Mouse (Mus musculus) embryonic facial prominence, embryonic 15.5 days (tissue): ENCODE data around the gene Ugt1a5. TPM values are rescaled to one million over a fixed set of nuclear protein-coding genes. Genes with fewer than 3 reads are reported as not detected.

Experiments
- ATAC-seq: fragments of 200-750 bp; cut with Nextera tagmentation; 2 replicates; pipeline ENCODE4 v1.8.0; 2017; ENCODE audit warnings: low read depth, moderate TSS enrichment; ENCODE audit not compliant: insufficient number of reproducible peaks, low FRiP score, low TSS enrichment
- H3K27ac ChIP-seq: fragments of 300-500 bp; sonication (generic); replicated peaks from 2 replicates; pipeline ENCODE4 v1.5.1; 2015; ENCODE audit warnings: mild to moderate bottlenecking, inconsistent platforms
- H3K27me3 ChIP-seq: fragments of 300-500 bp; sonication (generic); 2 replicates; pipeline ENCODE4 v1.6.1; 2015; ENCODE audit warnings: inconsistent platforms
- H3K36me3 ChIP-seq: fragments of 300-500 bp; sonication (generic); 2 replicates; pipeline ENCODE4 v1.6.1; 2015; ENCODE audit warnings: mild to moderate bottlenecking, inconsistent platforms
- H3K4me1 ChIP-seq: fragments of 300-500 bp; sonication (generic); 2 replicates; pipeline ENCODE4 v1.6.1; 2015; ENCODE audit warnings: inconsistent platforms
- H3K4me2 ChIP-seq: fragments of 300-500 bp; sonication (generic); replicated peaks from 2 replicates; pipeline ENCODE4 v1.6.1; 2015; ENCODE audit warnings: mild to moderate bottlenecking, inconsistent platforms
- H3K4me3 ChIP-seq: fragments of 300-500 bp; sonication (generic); replicated peaks from 2 replicates; pipeline ENCODE4 v1.5.1; 2015; ENCODE audit warnings: mild to moderate bottlenecking, inconsistent platforms
- H3K9ac ChIP-seq: fragments of 300-500 bp; sonication (generic); 2 replicates; pipeline ENCODE4 v1.6.1; 2015; ENCODE audit warnings: inconsistent platforms
- H3K9me3 ChIP-seq: fragments of 300-500 bp; sonication (generic); replicated peaks from 2 replicates; pipeline ENCODE4 v1.6.1; 2016; ENCODE audit warnings: inconsistent platforms
- WGBS: fragments of 180-500 bp; shearing (Covaris S2); methylation state at CpG from one replicate; pipeline ENCODE4 v1.1.7; 2015; 5-methylcytosine and 5-hydroxymethylcytosine counted together
- polyA plus RNA-seq: library from polyadenylated mRNA; unstranded; fragments of >200 nt; fragmentation: Nextera tagmentation; extraction: Ambion mirVana; gene quantifications from 2 replicates; pipeline ENCODE4 v1.2.1, GENCODE M21; 2015

The Ugt1a5 gene
- polyA plus RNA-seq, 1 experiment from 2014 or later: not detected

DNA sequence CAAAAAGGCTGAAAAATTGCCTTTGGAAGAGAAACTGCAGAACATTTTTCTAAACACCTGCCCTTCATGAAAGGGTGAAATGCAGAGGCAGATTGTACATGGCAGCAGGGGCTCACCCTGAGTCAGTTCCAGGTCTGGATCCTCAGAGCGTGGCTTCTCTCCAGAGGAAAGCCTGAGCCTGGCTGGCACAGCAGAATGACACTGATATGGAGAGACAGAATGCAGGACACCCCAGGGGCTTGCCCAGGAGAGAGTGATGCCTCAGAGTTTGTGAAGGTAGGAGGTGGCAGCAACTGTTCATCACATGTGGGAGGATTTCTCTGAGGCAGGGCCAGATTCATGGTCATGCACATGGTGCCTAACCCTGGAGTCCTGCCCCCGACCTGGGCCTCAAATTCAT lies 34.2 kb downstream of the Ugt1a5 start:
- Histone ChIP-seq H3K27ac (no peak overlapping the region), H3K4me1 (peaks cover 1% of the 10 kb centered on the region; the same call in 1 of the 2 replicates), H3K4me2 (no peak overlapping the region), H3K9me3 (no peaks in the 10 kb centered on the region), H3K36me3 (no peaks in the 10 kb centered on the region), H3K9ac (no peak overlapping the region), H3K4me3 (no peak overlapping the region), H3K27me3 (no peaks in the 10 kb centered on the region)
- WGBS: 73% methylated on average over 2 of the region's 2 CpGs
- no peak for ATAC-seq

DNA sequence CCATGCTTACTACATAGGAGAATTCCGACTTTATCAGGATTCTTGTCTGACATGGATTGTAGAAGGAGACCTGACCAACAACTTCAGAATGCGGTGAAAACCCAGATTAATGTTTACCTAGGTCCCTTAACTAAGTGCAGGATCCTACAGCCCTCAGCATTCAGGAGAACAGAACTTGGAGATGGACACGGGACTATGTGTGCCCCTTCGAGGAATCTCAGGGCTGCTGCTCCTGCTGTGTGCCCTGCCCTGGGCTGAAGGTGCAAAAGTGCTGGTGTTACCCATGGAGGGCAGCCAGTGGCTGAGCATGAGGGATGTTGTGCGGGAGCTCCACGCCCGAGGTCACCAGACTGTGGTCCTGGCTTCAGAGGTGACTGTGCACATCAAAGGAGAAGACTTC lies 34.6 kb downstream of the Ugt1a5 start, which contains the start of gene Ugt1a2:
Gene Ugt1a2 (plus strand): TSS at position 146 of the 400 bp plus-strand sequence.
- H3K4me1 ChIP-seq: peaks cover 6% of the 10 kb centered on the region; the same call in 1 of the 2 replicates
- no peaks in the 10 kb centered on the region for H3K9me3 ChIP-seq
- no peak within 1 kb of the TSS for H3K4me2 ChIP-seq
- H3K27me3 ChIP-seq: no peaks in the 10 kb centered on the region
- 80% methylated on average over 7 of the region's 7 CpGs for WGBS
- no peak for ATAC-seq
- no peak within 1 kb of the TSS for H3K4me3 ChIP-seq
- no peak within 1 kb of the TSS for H3K9ac ChIP-seq
- H3K36me3 ChIP-seq: no peaks in the 10 kb centered on the region
- H3K27ac ChIP-seq: no peak within 1 kb of the TSS

DNA sequence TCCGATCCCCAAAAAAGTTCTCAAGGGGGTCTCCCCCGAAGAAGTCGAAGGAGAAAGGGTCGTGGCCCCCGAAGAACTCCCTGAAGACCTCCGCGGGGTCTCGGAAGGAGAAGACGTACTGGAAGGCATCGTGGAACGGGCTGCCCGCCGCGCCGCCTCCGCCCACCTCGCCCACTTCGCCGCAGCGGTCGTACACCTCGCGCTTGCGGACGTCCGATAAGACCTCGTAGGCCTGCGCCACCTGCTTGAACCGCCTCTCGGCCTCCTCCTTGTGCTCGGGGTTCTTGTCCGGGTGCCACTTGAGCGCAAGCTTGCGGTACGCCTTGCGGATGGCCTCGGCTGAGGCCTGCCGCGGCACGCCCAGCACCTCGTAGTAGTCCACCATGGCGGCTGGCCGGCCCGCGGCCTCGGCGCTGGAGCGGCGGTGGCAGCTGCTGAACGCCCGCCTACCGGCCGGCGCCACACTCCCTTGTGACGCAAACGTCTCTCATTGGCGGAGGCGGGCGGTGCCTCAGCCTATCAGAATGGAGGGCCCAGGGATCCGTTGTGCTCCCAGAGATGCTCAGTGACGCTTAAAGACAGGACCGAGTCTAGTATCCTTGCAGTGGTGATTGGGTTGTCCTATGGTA lies 39.6 kb downstream of the Ugt1a5 start, which contains the start of gene Dnajb3:
Gene Dnajb3 (minus strand): TSS at position 489 of the 629 bp plus-strand sequence.
- Histone ChIP-seq H3K9me3 (no peaks in the 10 kb centered on the region), H3K27ac (no peak within 1 kb of the TSS), H3K4me2 (peak within 1 kb of the TSS; percentile 82), H3K9ac (peak within 1 kb of the TSS; percentile 59), H3K4me1 (peaks cover 7% of the 10 kb centered on the region; the same call in 1 of the 2 replicates), H3K27me3 (no peaks in the 10 kb centered on the region), H3K4me3 (peak within 1 kb of the TSS; percentile 54), H3K36me3 (no peaks in the 10 kb centered on the region)
- WGBS: 6% methylated on average over 62 of the region's 62 CpGs
- ATAC-seq: peak; percentile 97

DNA sequence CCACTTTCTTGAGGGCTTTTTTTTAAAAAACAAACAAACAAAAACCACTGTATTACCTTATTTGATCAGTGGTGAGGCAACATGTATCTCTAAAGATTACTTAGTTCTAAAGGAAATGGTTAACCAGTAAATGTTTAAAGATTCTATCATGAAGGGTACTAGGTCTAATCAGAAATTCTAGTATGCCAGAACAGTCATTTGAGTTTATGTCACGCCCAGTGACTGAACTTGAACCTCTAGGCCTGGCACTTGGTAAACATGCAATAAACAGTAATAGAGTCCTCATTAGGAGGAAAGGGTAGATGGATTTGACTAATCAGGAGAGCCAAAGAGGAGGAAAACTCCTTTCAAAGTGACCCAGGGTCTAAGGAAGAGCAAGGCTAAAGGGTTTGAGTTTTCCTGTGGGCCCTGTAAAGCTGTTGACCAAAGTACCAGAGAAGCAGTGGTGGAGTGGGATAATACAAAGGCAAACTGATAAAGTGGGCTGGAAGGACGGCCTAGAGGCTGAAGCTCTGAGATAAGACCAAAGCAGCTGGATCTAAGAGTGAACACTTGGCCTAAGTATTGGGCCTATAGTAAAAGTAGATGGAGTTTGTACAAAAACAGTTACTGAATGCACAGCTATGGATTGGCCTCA lies 41.1 kb downstream of the Ugt1a5 start:
- Histone ChIP-seq H3K4me1 (peaks cover 7% of the 10 kb centered on the region; the same call in 1 of the 2 replicates), H3K27me3 (no peaks in the 10 kb centered on the region), H3K9me3 (peaks cover 7% of the 10 kb centered on the region), H3K4me3 (no peak overlapping the region), H3K27ac (no peak overlapping the region), H3K36me3 (no peaks in the 10 kb centered on the region), H3K9ac (no peak overlapping the region), H3K4me2 (no peak overlapping the region)
- no peak for ATAC-seq
- 81% methylated on average over 2 of the region's 2 CpGs for WGBS

DNA sequence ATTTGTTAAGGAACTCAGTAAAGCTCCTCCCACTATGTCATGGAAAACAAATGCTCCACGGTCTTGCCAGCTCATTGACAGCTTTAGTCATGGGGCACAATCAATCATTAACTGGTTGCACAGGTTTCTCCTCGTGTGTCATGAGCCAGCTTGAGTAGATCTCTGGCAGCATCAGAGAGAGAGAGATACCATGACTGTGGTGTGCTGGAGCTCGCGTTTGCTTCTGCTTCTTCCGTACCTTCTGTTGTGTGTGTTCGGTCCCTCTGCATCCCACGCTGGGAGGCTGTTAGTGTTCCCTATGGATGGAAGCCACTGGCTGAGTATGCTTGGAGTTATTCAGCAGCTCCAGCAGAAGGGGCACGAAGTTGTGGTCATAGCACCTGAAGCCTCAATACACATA lies 46.0 kb downstream of the Ugt1a5 start, which contains the start of gene Ugt1a1:
Gene Ugt1a1 (plus strand): TSS at position 148 of the 400 bp plus-strand sequence.
- Histone ChIP-seq H3K9me3 (peaks cover 47% of the 10 kb centered on the region), H3K9ac (no peak within 1 kb of the TSS), H3K4me3 (no peak within 1 kb of the TSS), H3K27ac (no peak within 1 kb of the TSS), H3K27me3 (no peaks in the 10 kb centered on the region), H3K4me1 (no peaks in the 10 kb centered on the region), H3K36me3 (no peaks in the 10 kb centered on the region), H3K4me2 (no peak within 1 kb of the TSS)
- WGBS: 66% methylated on average over 8 of the region's 8 CpGs
- ATAC-seq: no peak

DNA sequence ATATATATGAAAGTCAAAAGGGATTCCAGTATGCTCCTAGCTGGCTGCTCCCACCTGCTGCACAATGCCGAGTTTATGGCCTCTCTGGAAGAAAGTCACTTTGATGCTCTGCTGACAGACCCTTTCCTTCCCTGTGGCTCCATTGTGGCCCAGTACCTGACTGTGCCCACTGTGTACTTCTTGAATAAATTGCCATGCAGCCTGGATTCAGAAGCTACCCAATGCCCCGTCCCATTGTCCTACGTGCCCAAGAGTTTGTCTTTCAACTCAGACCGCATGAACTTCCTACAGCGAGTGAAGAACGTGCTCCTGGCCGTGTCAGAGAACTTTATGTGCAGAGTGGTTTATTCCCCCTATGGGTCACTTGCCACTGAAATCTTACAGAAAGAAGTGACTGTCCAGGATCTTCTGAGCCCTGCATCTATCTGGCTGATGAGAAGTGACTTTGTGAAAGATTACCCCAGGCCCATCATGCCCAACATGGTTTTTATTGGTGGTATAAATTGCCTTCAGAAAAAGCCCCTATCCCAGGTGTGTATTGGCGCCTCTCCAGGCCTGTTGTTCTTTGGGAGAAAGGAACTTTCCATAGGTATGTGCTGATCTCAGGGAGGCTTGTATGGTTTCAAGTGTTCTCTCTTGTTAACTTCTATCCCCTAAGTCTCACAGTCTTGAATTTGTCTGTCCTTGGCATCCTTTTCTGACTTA lies 46.7 kb downstream of the Ugt1a5 start:
- WGBS: 58% methylated on average over 8 of the region's 8 CpGs

DNA sequence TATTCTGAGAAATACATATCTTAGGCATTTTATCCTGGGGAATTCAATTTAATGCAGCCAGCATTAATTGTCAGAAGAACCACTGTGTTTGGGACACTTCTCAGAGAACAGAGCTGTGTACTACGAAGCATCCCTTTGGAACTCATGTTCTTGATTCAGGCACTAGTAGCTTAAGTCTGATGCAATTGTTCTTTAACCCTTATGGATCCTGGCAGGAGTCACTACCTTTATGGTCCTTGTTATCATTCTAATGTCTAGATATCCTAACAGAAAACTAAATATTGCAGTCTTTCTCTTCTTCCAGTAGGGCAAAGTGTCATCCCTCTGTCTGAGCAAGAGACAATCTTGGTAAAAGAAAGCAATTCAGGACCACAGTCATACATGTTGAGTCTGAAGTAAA lies 47.2 kb downstream of the Ugt1a5 start:
- no peak overlapping the region for H3K27ac ChIP-seq
- H3K4me1 ChIP-seq: no peaks in the 10 kb centered on the region
- 70% methylated on average over 1 of the region's 1 CpGs for WGBS
- H3K36me3 ChIP-seq: no peaks in the 10 kb centered on the region
- H3K9ac ChIP-seq: no peak overlapping the region
- ATAC-seq: no peak
- no peaks in the 10 kb centered on the region for H3K27me3 ChIP-seq
- peaks cover 55% of the 10 kb centered on the region for H3K9me3 ChIP-seq
- no peak overlapping the region for H3K4me2 ChIP-seq
- no peak overlapping the region for H3K4me3 ChIP-seq

More for the DNA sequence above, 46.7 kb downstream of the Ugt1a5 start:
- no peak overlapping the region for H3K4me2 ChIP-seq
- ATAC-seq: no peak
- no peaks in the 10 kb centered on the region for H3K4me1 ChIP-seq
- H3K27me3 ChIP-seq: no peaks in the 10 kb centered on the region
- no peak overlapping the region for H3K27ac ChIP-seq
- no peak overlapping the region for H3K9ac ChIP-seq
- H3K4me3 ChIP-seq: no peak overlapping the region
- no peaks in the 10 kb centered on the region for H3K36me3 ChIP-seq
- peaks cover 52% of the 10 kb centered on the region for H3K9me3 ChIP-seq

DNA sequence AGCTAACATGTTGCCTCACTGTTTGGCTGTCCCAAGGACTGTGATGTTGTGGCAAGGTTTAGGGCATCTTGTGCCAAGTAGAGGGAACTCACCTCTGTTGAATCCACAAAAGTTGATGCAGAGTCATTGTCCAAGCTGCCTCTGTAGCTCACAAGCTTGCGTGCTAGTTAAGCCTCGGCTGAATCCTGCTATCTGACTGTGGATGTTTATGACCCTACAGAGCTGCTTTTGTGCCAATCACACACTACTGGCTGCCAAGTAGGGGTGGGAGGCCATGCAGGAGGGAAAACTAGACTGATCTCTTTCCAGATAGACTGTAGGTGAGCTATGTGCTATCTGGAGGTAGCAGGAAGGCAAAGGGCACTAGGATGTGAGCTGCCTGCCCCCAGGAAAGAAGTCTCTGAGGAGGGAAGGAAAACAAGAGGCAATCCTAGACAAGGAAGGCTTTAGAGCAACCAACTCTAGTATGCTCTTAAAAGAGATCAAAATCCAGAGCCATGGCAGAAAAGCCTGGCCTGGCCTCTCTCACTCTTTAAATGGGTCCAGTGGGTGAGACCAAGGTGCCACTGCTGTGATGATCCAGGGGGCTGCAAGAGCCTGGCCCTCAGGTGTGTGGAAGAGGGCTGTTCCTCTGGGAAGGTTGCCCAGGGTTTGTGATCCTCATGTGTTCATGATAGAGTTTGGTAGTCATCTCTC lies 48.1 kb downstream of the Ugt1a5 start:
- ATAC-seq: peak; percentile 9; the same call in 1 of the 2 replicates

DNA sequence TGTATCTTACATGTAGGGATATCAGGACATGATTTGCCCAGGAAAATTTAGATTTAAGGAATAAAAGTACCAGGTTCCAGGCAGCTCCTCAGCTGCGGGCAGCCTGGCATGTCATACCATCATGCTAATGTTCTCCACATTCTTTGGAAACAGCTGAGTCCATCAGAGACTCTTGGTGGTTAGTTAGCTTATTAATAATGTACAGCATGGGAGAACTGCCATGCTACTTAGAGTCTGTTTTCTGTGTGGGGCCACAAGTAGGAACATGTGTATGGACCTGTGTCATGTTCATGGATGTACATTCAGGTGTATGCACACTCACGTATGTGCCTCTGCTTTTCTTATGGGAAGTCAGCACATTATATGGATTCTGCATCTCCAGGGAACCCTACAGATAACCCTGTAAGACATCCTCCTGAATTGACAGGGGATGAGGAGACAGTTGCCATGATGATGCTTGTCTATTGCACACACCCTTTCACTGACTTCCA lies 48.7 kb downstream of the Ugt1a5 start:
- Histone ChIP-seq H3K27me3 (no peaks in the 10 kb centered on the region), H3K4me2 (no peak overlapping the region), H3K36me3 (no peaks in the 10 kb centered on the region), H3K4me1 (no peaks in the 10 kb centered on the region), H3K4me3 (no peak overlapping the region), H3K9ac (no peak overlapping the region), H3K27ac (no peak overlapping the region), H3K9me3 (peaks cover 55% of the 10 kb centered on the region)
- ATAC-seq: 0 out of 2 replicates have a peak, but pooled peaks have one; percentile 5
- WGBS: 77% methylated on average over 2 of the region's 2 CpGs

More for the DNA sequence above, 48.1 kb downstream of the Ugt1a5 start:
- no peak overlapping the region for H3K9ac ChIP-seq
- no peak overlapping the region for H3K4me2 ChIP-seq
- no peaks in the 10 kb centered on the region for H3K36me3 ChIP-seq
- no peak overlapping the region for H3K27ac ChIP-seq
- H3K27me3 ChIP-seq: no peaks in the 10 kb centered on the region
- no peaks in the 10 kb centered on the region for H3K4me1 ChIP-seq
- peaks cover 55% of the 10 kb centered on the region for H3K9me3 ChIP-seq
- 78% methylated on average over 2 of the region's 2 CpGs for WGBS
- H3K4me3 ChIP-seq: no peak overlapping the region

DNA sequence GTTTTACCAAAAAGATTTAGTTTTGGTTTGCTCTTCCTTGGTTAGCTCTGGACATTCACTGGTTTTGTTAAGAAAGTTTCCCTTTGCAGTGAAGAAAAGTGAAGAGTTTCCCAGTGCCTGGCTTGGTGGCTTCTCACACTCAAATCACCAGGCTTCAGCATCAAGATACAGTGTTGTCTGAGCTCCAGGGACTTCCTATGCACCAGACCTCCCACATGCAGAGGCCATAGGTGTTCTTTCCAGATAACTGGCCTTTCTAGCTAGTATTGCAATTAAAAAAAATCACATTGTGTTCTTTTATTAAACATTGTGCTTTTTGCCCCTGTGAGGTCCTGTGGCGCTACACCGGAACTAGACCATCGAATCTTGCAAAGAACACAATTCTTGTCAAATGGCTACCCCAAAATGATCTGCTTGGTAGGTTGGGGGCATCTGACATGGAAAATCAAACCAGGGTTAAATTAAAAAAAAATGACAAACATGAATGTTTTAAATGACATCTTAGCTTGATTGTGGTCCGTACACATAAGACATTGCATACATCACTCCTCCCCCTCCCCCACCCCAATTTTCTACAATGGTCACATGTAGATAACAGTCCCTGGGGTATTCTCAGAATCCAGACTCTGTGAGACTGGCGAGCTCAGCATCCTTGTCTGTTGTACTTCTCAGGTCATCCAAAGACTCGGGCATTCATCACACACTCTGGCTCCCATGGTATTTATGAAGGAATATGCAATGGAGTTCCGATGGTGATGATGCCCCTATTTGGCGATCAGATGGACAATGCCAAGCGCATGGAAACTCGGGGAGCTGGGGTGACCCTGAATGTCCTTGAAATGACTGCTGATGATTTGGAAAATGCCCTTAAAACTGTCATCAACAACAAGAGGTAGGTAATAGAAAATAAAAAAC lies 49.9 kb downstream of the Ugt1a5 start:
- peaks cover 55% of the 10 kb centered on the region for H3K9me3 ChIP-seq
- 69% methylated on average over 10 of the region's 10 CpGs for WGBS
- H3K27ac ChIP-seq: no peak overlapping the region
- no peak overlapping the region for H3K9ac ChIP-seq
- ATAC-seq: no peak
- no peak overlapping the region for H3K4me2 ChIP-seq
- no peak overlapping the region for H3K4me3 ChIP-seq
- H3K27me3 ChIP-seq: no peaks in the 10 kb centered on the region
- no peaks in the 10 kb centered on the region for H3K4me1 ChIP-seq
- H3K36me3 ChIP-seq: no peaks in the 10 kb centered on the region
